Mouse (Mus musculus): ENCODE measurements around the gene Cldn12. TPM values are rescaled to one million over a fixed set of nuclear protein-coding genes. Genes with fewer than 3 reads are reported as not detected.

Cldn12 gene
- total RNA-seq (2021), result 10 to 100 TPM; 25.8 to 31.2 TPM
- long read RNA-seq, transcript Cldn12-201 (4 exons, 3,597 nt), result major isoform, 9 of 27 reads
- long read RNA-seq, partial matches to known transcripts, result 3 of 27 reads
- long read RNA-seq, other reads (novel, unspliced or antisense), result 13 of 27 reads

DNA sequence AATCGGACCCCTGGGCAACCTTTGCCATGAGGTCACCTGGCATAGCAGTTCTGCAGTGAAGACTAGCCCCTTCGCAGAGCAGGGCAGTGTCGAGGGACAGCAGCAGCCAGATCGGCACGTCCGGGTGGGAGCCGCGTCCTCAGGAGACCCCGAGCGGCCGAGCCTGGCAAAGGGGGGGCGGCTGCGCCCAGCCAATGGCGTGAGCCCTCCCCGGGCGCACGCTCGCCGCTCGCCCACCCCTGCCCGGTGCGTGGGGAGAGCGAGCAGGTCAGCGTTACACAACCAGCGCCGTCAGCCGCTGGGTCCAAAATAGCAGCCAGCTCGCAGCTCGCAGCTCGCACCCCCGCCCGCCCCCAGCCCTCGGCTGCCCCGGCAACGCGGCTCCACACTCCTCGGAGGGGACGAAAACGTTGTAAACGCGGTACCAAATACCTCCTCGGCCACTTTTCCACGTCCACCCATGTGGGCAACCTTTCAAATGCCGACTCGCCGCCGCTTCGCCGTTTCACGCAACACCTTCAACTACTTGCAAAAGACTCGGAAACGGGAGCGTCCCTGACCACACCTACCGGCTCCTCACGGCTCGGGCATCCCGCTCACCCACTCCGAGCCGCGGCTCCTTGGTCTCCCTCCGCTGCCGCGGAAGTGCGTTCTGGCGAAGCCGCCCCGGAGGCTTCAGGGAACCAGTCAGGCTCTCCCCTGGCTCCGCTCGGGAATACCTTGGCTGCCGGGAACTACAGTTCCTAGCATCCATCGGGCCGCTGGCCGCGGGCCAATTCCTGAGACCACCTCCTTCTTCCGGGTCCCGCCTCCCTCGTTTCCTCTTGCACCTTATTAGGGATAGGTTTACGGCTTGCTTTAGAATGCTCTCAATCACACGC is at the start of gene Cldn12:
Gene Cldn12 (minus strand): TSS at position 763 of the 881 bp plus-strand sequence.
- peak; percentile 95 to 98 for DNase-seq (ENCODE audit: low spot score in 2 of 2)

GRCm38 (mm10) chr5:5562435-5562834 is 47.7 kb upstream of the Cldn12 start:
- no peak for DNase-seq (ENCODE audit: low spot score in 2 of 2)

DNA sequence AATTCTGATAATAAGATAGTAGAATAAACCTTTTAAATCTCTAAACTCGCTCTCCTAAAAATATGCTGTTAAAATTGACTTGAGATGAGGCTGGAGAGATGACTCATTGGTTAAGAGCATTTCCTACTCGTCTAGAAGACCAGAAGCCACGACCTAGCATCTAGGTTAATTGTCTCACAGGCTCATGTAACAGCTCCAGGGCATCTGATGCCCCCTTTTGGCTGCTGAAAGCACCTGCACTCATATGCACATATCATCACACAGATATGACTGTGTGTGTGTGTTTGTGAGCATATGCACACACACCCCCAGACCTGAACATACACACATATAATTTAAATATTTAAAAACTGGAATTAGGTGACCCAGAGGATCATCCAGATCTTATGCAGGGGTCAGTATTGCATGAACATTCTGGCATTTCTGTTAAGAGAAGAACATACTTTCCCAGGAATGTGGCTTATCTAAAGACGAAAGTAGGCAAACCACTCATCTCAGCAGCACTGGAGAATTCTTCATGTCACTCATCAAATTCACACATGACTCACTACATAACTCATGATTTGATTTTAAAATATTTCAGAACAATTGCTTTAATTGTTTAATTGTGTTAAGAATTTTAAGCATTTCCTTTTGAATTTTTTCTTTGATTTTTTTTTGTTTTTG is 46.4 kb upstream of the Cldn12 start:
- no peak for DNase-seq (ENCODE audit: low spot score in 2 of 2)

DNA sequence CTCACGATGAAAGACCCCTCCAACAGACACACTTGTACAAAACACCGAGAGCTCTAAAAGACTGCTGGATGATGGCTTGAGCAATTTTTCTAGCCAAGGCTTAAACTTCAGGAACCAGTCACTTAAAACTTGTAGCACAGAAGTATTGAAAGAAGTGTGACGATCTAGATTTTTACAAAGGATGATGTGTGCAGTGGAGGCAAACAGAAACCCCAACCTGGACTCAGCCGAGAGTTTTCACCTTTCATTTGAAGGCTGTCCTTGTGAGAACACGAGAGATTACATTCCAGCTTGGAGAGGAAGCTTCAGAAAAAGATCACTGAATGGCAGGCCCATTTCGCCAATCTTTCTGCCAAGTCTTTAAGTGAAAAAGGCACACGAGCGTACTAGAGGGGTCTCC is 45.0 kb upstream of the Cldn12 start:
- DNase-seq (ENCODE audit: low spot score in 2 of 2), result no peak

- peak; percentile 89 to 92 for DNase-seq (ENCODE audit: low spot score in 2 of 2)
Observed at GRCm38 (mm10) chr5:5559079-5559740, 44.5 kb upstream of the Cldn12 start, which contains the start of gene Gtpbp10. TSS of gene Gtpbp10 (minus strand) at chr5:5559538.

DNA sequence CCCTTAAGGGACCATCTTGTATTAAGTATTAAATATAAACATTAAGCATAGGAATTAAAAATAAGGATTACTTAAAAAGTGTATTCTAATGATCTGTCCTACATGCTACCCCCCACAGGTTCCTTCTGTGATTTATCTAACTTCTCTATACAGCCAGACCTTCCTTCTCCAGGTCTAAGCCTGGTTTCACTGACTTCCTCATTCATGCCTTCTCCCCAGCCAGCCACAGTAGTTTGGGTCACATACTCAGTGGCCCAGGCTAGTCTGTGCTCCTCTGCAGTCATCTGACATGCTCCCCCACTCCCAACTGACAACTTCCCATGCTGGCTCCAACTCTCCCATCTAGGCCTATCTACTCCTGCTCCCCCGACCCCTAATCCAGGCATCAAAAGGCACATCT is 36.4 kb upstream of the Cldn12 start:
- DNase-seq (ENCODE audit: low spot score in 2 of 2), result no peak

GRCm38 (mm10) chr5:5540385-5540784 is 25.6 kb upstream of the Cldn12 start:
- DNase-seq (ENCODE audit: low spot score in 2 of 2), result no peak

- DNase-seq (ENCODE audit: low spot score in 2 of 2), result no peak
Observed at GRCm38 (mm10) chr5:5539771-5540170, 25.0 kb upstream of the Cldn12 start.

DNA sequence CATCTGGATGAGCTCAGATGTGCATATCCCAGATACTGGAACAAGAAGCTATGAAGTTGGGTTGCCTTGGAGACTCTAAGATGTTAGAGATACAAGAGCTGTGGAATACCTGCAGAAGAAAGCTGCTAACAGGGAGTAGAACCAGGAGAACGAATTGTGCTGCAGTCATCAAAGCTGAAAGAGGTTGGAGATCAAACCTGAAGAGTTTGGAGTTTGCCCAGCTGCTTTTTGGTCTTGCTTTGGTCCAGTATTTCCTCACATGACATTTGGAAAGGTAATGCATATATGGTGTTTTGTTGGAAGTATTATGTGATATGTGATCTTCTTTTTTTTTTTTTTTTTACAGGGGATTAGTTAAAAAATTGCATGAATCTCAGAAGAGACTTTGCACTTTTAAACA is 21.4 kb upstream of the Cldn12 start:
- DNase-seq (ENCODE audit: low spot score in 2 of 2), result no peak

DNA sequence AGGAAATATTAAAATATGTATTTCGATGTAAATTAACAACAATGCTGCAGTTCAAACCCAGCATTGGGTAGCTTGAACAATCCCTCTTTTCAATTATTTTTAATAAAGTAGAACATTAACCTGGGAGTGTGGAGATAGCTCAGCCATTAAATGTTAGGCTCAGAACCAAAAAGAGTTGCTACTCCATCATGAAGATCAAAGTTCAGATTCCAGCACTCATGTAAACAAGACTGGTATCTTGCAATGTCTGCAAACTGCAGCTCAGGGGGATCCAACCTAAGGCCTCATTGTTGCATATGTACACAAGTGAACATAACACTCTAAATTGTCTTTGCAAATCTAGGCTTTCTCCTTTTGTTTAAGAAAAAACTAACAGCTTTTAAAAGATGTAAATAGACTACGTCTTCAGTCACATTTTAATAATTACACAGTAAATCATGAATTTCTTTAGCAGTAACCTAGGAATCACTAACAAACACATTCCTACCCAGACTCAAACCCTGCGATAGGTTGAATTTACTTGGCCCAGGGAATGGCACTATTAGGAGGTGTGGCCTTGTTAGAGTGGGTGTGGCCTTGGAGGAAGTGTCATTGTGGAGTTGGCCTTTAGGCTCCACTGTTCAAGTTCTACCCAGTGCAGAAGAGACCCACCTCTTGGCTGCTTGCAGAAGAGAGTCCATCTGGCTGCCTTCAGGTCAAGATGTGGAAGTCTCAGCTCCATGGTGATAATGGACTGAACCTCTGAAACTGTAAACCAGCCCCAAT is 19.1 kb upstream of the Cldn12 start:
- no peak for DNase-seq (ENCODE audit: low spot score in 2 of 2)

DNA sequence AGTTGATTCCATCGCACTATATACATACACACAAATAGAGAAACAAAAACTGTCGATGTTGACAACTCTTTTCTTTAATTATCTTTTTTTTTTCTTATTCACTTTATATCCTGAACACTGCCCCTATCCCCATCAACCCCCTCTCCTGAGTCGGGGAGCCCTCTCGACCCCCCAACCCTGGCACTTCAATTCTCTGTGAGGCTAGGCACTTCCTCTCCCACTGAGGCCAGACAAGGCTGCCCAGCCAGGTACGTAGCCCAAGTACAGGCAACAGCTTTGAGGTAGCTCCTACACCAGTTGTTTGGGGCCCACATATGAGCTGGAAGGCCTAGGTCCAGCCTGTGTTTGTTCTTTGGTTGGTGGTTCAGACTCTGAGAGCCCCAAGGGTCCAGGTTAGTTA is 653 bp upstream of the Cldn12 start:
- no peak for DNase-seq (ENCODE audit: low spot score in 2 of 2)

DNA sequence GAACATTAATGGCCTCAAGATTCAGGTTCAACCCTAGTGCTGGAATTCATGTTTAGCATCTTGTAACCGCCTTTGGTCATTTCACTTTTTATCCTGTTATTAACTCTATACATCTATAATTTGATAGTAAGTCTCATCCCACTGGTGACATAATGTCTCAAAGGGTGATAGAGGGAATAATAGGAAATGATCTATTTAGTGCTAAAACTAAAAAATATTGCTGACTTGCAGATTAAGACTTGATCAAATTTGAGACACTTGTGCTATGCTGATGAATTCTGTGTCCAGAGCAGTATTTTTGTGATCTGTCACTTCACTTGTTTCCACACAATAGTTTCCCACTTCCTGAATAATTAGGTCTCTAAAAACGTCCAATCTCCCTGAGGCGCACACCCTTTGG is 3.4 kb downstream of the Cldn12 start:
- no peak for DNase-seq (ENCODE audit: low spot score in 2 of 2)

GRCm38 (mm10) chr5:5510989-5511388 is 3.8 kb downstream of the Cldn12 start:
- no peak for DNase-seq (ENCODE audit: low spot score in 2 of 2)

DNA sequence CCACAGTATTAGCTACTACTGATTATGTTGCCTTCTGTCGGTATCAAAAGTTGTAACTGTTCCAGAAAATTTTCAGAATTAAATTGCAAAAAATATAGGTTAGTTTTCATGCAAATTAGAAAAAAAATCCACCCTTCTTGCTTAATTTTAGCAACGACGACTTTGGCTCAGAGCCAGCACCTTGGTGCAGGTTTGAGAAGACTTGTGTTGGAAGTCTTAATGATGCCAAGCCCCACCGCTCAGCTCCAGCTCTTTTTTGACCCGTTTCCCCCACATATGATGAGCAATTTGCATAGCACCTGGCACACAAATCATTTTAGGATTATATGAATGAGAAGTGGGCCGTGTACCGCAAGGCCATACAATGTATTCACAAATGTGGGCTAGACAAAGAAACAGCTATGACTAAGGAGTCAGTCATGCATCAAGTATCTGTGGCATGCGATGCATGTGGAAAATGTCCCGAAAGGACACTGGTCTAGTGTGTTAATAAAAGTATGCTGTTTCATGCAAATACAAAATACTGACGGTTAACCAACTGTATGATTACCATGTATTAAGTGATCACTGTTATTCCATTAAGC is 4.4 kb downstream of the Cldn12 start:
- no peak for DNase-seq (ENCODE audit: low spot score in 2 of 2)

GRCm38 (mm10) chr5:5508231-5508630 is 6.5 kb downstream of the Cldn12 start:
- no peak for DNase-seq (ENCODE audit: low spot score in 2 of 2)

GRCm38 (mm10) chr5:5507701-5508225 is 7.0 kb downstream of the Cldn12 start:
- peak in 1 of 2 experiments; percentile 63 for DNase-seq (ENCODE audit: low spot score in 2 of 2)

DNA sequence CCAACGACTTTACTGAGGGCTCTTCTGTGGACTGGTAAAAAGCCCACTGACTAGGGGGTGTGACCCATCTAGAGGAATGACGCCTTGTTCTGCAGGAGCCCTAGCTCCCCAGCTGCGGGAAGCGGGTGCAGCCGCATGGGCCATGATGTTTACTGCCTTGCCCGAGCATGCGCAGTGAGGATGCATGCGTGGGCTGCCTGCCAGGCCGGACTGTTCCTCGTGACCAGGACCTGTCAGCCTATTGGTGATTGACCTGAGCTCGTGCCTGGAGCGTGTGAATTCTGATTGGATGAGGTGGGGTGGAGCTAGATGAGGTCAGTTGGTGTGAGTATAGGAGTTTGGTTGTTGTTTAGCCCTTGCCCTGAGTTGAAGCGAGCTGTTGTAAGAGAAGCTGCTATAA is 10.3 kb downstream of the Cldn12 start:
- DNase-seq (ENCODE audit: low spot score in 2 of 2), result no peak

DNA sequence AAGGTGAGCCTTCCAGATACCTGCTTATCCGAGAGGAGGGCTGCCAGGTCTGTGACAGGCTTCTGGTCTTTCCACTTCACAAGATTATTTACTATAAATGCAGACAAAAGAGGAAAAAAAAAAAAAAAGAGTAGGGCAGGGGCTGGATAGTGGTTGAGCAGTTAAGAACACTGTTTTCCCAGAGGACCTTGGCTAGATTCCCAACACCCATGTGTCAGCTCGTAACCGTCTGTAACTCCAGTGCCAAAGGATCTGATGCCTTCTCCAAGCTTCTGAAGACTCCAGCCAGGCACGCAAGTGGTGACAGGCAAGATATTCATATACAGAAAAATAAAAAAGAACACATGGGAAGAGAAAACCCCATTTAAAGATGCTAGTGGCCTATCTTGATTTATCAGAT is 11.4 kb downstream of the Cldn12 start:
- DNase-seq (ENCODE audit: low spot score in 2 of 2), result no peak

DNA sequence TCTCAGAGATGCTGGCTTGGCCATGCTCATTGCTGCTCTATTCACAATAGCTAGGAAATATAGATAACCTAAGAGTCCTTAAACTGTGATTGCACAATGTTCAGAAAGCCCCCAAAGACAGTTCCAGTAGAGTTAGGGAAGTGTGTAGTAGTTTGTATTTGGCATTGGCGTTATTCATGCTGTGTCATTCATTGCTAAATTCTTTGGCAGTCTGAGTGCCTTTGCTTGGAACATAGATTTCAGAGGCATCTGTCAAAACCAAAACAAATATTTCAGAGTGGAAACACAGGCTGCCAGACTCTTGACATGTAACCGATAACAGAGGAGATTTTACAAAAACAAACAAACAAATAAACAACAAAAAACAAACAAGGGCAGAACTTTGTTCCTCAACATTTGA is 13.2 kb downstream of the Cldn12 start:
- peak in 1 of 2 experiments; percentile 57 for DNase-seq (ENCODE audit: low spot score in 2 of 2)

DNA sequence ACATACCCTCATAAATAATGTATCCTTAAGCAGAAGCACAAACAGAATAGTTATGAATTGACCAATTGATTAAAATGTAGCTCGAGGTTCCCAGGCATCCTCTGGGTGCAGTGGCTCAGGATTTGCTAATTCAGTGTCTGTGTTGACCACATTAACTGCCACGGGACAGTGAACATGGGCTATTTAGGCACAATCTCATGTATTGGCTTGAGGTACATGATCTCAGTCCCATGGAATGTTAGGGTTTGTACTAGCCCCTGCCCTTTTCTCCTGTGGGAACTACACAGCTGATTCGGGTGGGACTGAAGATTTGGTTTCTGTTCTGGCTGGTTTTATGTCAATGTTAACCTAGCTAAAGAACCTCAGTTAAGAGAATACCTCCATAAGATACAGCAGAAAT is 18.4 kb downstream of the Cldn12 start:
- no peak for DNase-seq (ENCODE audit: low spot score in 2 of 2)

Data from layer of hippocampus, adult 18-20 months (tissue).